Mouse (Mus musculus) liver, embryonic 12.5 days (tissue): ENCODE data around the gene Ptch1. TPM values are rescaled to one million over a fixed set of nuclear protein-coding genes. Genes with fewer than 3 reads are reported as not detected.
A peak's percentile ranks its signal among the peaks of the same experiment; 100 is the strongest.

Experiments
- ATAC-seq: fragments of 200-750 bp; cut with Nextera tagmentation; 2 replicates; pipeline ENCODE4 v1.8.0; 2017; ENCODE audit warnings: moderate number of reproducible peaks, mild to moderate bottlenecking, moderate library complexity
- H3K27ac ChIP-seq: fragments of 300-500 bp; sonication (generic); 2 replicates; pipeline ENCODE4 v1.5.1; 2016; ENCODE audit warnings: mild to moderate bottlenecking
- H3K27me3 ChIP-seq: fragments of 300-500 bp; sonication (generic); replicated peaks from 2 replicates; pipeline ENCODE4 v1.6.1; 2016; ENCODE audit warnings: mild to moderate bottlenecking, moderate library complexity
- H3K36me3 ChIP-seq: fragments of 300-500 bp; sonication (generic); 2 replicates; pipeline ENCODE4 v1.6.1; 2016; ENCODE audit warnings: mild to moderate bottlenecking, moderate library complexity
- H3K4me1 ChIP-seq: fragments of 300-500 bp; sonication (generic); 2 replicates; pipeline ENCODE4 v1.6.1; 2016
- H3K4me2 ChIP-seq: fragments of 300-500 bp; sonication (generic); 2 replicates; pipeline ENCODE4 v1.6.1; 2016; ENCODE audit warnings: mild to moderate bottlenecking, moderate library complexity
- H3K4me3 ChIP-seq: fragments of 300-500 bp; sonication (generic); 2 replicates; pipeline ENCODE4 v1.5.1; 2016; ENCODE audit warnings: mild to moderate bottlenecking, moderate library complexity
- H3K9ac ChIP-seq: fragments of 300-500 bp; sonication (generic); 2 replicates; pipeline ENCODE4 v1.6.1; 2016; ENCODE audit warnings: mild to moderate bottlenecking, moderate library complexity
- H3K9me3 ChIP-seq: fragments of 300-500 bp; sonication (generic); replicated peaks from 2 replicates; pipeline ENCODE4 v1.6.1; 2016; ENCODE audit warnings: mild to moderate bottlenecking, moderate library complexity
- WGBS: fragments of 180-500 bp; shearing (Covaris S2); methylation state at CpG from one replicate; pipeline ENCODE4 v1.1.7; 2016; ENCODE audit not compliant: insufficient replicate concordance; 5-methylcytosine and 5-hydroxymethylcytosine counted together
- polyA plus RNA-seq: library from polyadenylated mRNA; unstranded; fragments of >200 nt; fragmentation: Nextera tagmentation; extraction: Ambion mirVana; gene quantifications from 2 replicates; pipeline ENCODE4 v1.2.1, GENCODE M21; 2016

The Ptch1 gene
- polyA plus RNA-seq, 1 experiment from 2014 or later: 7.0 TPM

- H3K27me3 ChIP-seq: no peaks in the 10 kb centered on the region
- H3K27ac ChIP-seq: peak overlapping the region; percentile 95
- H3K9me3 ChIP-seq: no peaks in the 10 kb centered on the region
- no peak for ATAC-seq
- peak overlapping the region; percentile 97 for H3K4me2 ChIP-seq
- 2% methylated on average over 7 of the region's 7 CpGs for WGBS
- H3K4me3 ChIP-seq: peak overlapping the region; percentile 83
- H3K4me1 ChIP-seq: peaks cover 69% of the 10 kb centered on the region
- peak overlapping the region; percentile 89 for H3K9ac ChIP-seq
- peaks cover 22% of the 10 kb centered on the region for H3K36me3 ChIP-seq
Observed at GRCm38 (mm10) chr13:63562141-63562971, 11.0 kb downstream of the Ptch1 start.

GRCm38 (mm10) chr13:63558297-63558890 lies 15.0 kb downstream of the Ptch1 start:
- peaks cover 25% of the 10 kb centered on the region for H3K36me3 ChIP-seq
- H3K4me2 ChIP-seq: no peak overlapping the region
- H3K9me3 ChIP-seq: no peaks in the 10 kb centered on the region
- 57% methylated on average over 8 of the region's 8 CpGs for WGBS
- no peak overlapping the region for H3K9ac ChIP-seq
- H3K27ac ChIP-seq: 0 out of 2 replicates have a peak overlapping the region, but pooled peaks have one; percentile 5
- H3K4me3 ChIP-seq: no peak overlapping the region
- H3K27me3 ChIP-seq: no peaks in the 10 kb centered on the region
- peaks cover 84% of the 10 kb centered on the region for H3K4me1 ChIP-seq
- no peak for ATAC-seq

GRCm38 (mm10) chr13:63556431-63556830 lies 17.0 kb downstream of the Ptch1 start:
- H3K4me2 ChIP-seq: no peak overlapping the region
- no peaks in the 10 kb centered on the region for H3K9me3 ChIP-seq
- ATAC-seq: no peak
- H3K27me3 ChIP-seq: no peaks in the 10 kb centered on the region
- H3K27ac ChIP-seq: no peak overlapping the region
- peaks cover 41% of the 10 kb centered on the region for H3K36me3 ChIP-seq
- peaks cover 83% of the 10 kb centered on the region for H3K4me1 ChIP-seq
- 0 out of 2 replicates have a peak overlapping the region, but pooled peaks have one; percentile 23 for H3K9ac ChIP-seq
- H3K4me3 ChIP-seq: no peak overlapping the region
- WGBS: 41% methylated on average over 1 of the region's 1 CpGs

- 53% methylated on average over 5 of the region's 5 CpGs for WGBS
- H3K27ac ChIP-seq: no peak overlapping the region
- H3K36me3 ChIP-seq: peaks cover 44% of the 10 kb centered on the region
- H3K9ac ChIP-seq: no peak overlapping the region
- no peak for ATAC-seq
- no peak overlapping the region for H3K4me3 ChIP-seq
- H3K4me2 ChIP-seq: no peak overlapping the region
- H3K9me3 ChIP-seq: no peaks in the 10 kb centered on the region
- H3K27me3 ChIP-seq: no peaks in the 10 kb centered on the region
- peaks cover 82% of the 10 kb centered on the region for H3K4me1 ChIP-seq
Observed at GRCm38 (mm10) chr13:63555885-63556284, 17.5 kb downstream of the Ptch1 start.

GRCm38 (mm10) chr13:63554569-63554968 lies 18.8 kb downstream of the Ptch1 start:
- no peaks in the 10 kb centered on the region for H3K27me3 ChIP-seq
- H3K4me1 ChIP-seq: peaks cover 80% of the 10 kb centered on the region
- H3K4me2 ChIP-seq: no peak overlapping the region
- H3K9ac ChIP-seq: no peak overlapping the region
- ATAC-seq: no peak
- no peak overlapping the region for H3K27ac ChIP-seq
- H3K4me3 ChIP-seq: no peak overlapping the region
- H3K9me3 ChIP-seq: no peaks in the 10 kb centered on the region
- 75% methylated on average over 11 of the region's 11 CpGs for WGBS
- peaks cover 43% of the 10 kb centered on the region for H3K36me3 ChIP-seq

GRCm38 (mm10) chr13:63553436-63553835 lies 20.0 kb downstream of the Ptch1 start:
- H3K4me2 ChIP-seq: no peak overlapping the region
- peaks cover 80% of the 10 kb centered on the region for H3K4me1 ChIP-seq
- WGBS: 68% methylated on average over 5 of the region's 5 CpGs

GRCm38 (mm10) chr13:63552291-63552932 lies 21.0 kb downstream of the Ptch1 start:
- no peak overlapping the region for H3K4me2 ChIP-seq
- no peaks in the 10 kb centered on the region for H3K27me3 ChIP-seq
- H3K9me3 ChIP-seq: no peaks in the 10 kb centered on the region
- H3K9ac ChIP-seq: no peak overlapping the region
- H3K27ac ChIP-seq: no peak overlapping the region
- no peak overlapping the region for H3K4me3 ChIP-seq
- WGBS: 76% methylated on average over 10 of the region's 10 CpGs
- no peak for ATAC-seq
- H3K36me3 ChIP-seq: peaks cover 46% of the 10 kb centered on the region
- H3K4me1 ChIP-seq: peaks cover 70% of the 10 kb centered on the region

More at GRCm38 (mm10) chr13:63553436-63553835, 20.0 kb downstream of the Ptch1 start:
- Histone ChIP-seq H3K9me3 (no peaks in the 10 kb centered on the region), H3K27me3 (no peaks in the 10 kb centered on the region), H3K9ac (no peak overlapping the region), H3K27ac (no peak overlapping the region), H3K36me3 (peaks cover 39% of the 10 kb centered on the region), H3K4me3 (no peak overlapping the region)
- ATAC-seq: no peak

- no peak overlapping the region for H3K9ac ChIP-seq
- H3K9me3 ChIP-seq: no peaks in the 10 kb centered on the region
- no peak overlapping the region for H3K4me2 ChIP-seq
- WGBS: 84% methylated on average over 10 of the region's 10 CpGs
- H3K4me3 ChIP-seq: no peak overlapping the region
- no peak for ATAC-seq
- H3K36me3 ChIP-seq: peaks cover 49% of the 10 kb centered on the region
- H3K27me3 ChIP-seq: no peaks in the 10 kb centered on the region
- no peak overlapping the region for H3K27ac ChIP-seq
- H3K4me1 ChIP-seq: peaks cover 64% of the 10 kb centered on the region
Observed at GRCm38 (mm10) chr13:63551552-63552290, 21.7 kb downstream of the Ptch1 start.

- Histone ChIP-seq H3K4me1 (peaks cover 53% of the 10 kb centered on the region), H3K4me3 (no peak overlapping the region), H3K27me3 (no peaks in the 10 kb centered on the region), H3K9me3 (no peaks in the 10 kb centered on the region), H3K9ac (no peak overlapping the region), H3K27ac (no peak overlapping the region), H3K4me2 (no peak overlapping the region), H3K36me3 (peaks cover 62% of the 10 kb centered on the region)
- ATAC-seq: no peak
- WGBS: 47% methylated on average over 5 of the region's 5 CpGs
Observed at GRCm38 (mm10) chr13:63550367-63550766, 23.0 kb downstream of the Ptch1 start.

- no peaks in the 10 kb centered on the region for H3K9me3 ChIP-seq
- 0 out of 2 replicates have a peak overlapping the region, but pooled peaks have one; percentile 41 for H3K27ac ChIP-seq
- WGBS: 62% methylated on average over 5 of the region's 5 CpGs
Observed at GRCm38 (mm10) chr13:63549210-63549609, 24.2 kb downstream of the Ptch1 start.

GRCm38 (mm10) chr13:63548571-63548970 lies 24.8 kb downstream of the Ptch1 start:
- no peaks in the 10 kb centered on the region for H3K9me3 ChIP-seq
- H3K4me2 ChIP-seq: no peak overlapping the region
- 74% methylated on average over 4 of the region's 4 CpGs for WGBS
- ATAC-seq: no peak
- no peak overlapping the region for H3K9ac ChIP-seq
- no peaks in the 10 kb centered on the region for H3K27me3 ChIP-seq
- peaks cover 42% of the 10 kb centered on the region for H3K4me1 ChIP-seq
- H3K27ac ChIP-seq: no peak overlapping the region
- H3K36me3 ChIP-seq: peaks cover 77% of the 10 kb centered on the region
- H3K4me3 ChIP-seq: no peak overlapping the region

More at GRCm38 (mm10) chr13:63549210-63549609, 24.2 kb downstream of the Ptch1 start:
- no peak for ATAC-seq
- Histone ChIP-seq H3K4me2 (no peak overlapping the region), H3K36me3 (peaks cover 71% of the 10 kb centered on the region), H3K4me1 (peaks cover 47% of the 10 kb centered on the region), H3K27me3 (no peaks in the 10 kb centered on the region), H3K4me3 (no peak overlapping the region), H3K9ac (no peak overlapping the region)
